Mouse (Mus musculus): ENCODE measurements around the gene Zfp697. TPM values are rescaled to one million over a fixed set of nuclear protein-coding genes. Genes with fewer than 3 reads are reported as not detected.

Zfp697 gene
- total RNA-seq, 2 experiments from 2014 or later, result 3.8 to 5.9 TPM

Other genes with a start within 250 kb of the Zfp697 start
- not detected for gene Adam30, start 221.8 kb upstream of the Zfp697 start, total RNA-seq (2021)
- not detected for gene Reg4, start 160.3 kb upstream of the Zfp697 start, total RNA-seq (2021)
- gene Hmgcs2, start 102.0 kb upstream of the Zfp697 start, total RNA-seq (2021), result 10 to 100 TPM; 14.1 to 18.3 TPM
- gene Phgdh, start 42.5 kb upstream of the Zfp697 start, total RNA-seq (2021), result 10 to 100 TPM in 1 of 2 experiments, 1 to 10 TPM in 1; 9.5 to 30.8 TPM
- not detected for gene Gm4450, start 74.7 kb downstream of the Zfp697 start, total RNA-seq (2021)
- not detected for gene Hsd3b4, start 128.1 kb downstream of the Zfp697 start, total RNA-seq (2021)
- gene Gm10681, start 206.3 kb downstream of the Zfp697 start, total RNA-seq (2021), result not detected
- gene Hsd3b5, start 247.8 kb downstream of the Zfp697 start, total RNA-seq (2021), result not detected